Mouse (Mus musculus): Measurements from ENCODE around the gene 4930442H23Rik.

DNA sequence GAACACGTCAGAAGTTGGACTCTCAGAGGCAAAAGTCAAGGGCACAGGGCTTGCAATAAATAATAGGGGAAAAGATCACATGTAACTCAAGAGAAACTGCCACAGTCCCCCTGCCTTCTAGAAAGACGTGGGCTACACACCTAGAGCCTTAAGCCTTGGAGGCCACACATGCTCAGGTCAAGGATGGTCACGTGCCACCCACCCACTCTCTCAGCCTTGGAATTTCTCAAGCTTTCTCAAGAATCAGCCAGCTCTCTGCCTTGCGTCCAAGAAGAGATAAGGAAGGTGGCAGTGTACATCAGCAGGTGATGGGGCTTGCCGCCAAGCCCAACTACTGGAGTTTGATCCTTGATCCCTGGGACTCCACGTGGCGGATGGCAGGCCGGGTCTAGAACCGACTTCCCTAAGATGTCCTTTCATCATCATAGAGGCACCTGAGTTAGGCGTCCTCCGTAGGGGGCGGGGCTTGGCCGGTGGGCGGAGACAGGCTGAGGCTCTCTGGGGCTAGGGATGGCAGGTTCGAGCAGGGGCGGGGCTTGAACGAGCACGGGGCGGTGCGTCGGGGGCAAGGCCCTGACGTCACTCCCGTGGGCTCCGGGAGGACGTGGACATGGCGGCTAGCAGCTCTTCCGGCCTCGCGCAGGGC, 49.1 kb upstream of the 4930442H23Rik start, which contains the start of gene Zfr2:
- TF ChIP-seq CTCF (IDR thresholded peaks at IDR 0.05) (no peak), EP300 (IDR thresholded peaks at IDR 0.05) (no peak)

Measured in lung, postnatal 0 days (tissue).